Comparison of ENCODE assay signal across 15 mouse cellular contexts in the genomic region with DNA sequence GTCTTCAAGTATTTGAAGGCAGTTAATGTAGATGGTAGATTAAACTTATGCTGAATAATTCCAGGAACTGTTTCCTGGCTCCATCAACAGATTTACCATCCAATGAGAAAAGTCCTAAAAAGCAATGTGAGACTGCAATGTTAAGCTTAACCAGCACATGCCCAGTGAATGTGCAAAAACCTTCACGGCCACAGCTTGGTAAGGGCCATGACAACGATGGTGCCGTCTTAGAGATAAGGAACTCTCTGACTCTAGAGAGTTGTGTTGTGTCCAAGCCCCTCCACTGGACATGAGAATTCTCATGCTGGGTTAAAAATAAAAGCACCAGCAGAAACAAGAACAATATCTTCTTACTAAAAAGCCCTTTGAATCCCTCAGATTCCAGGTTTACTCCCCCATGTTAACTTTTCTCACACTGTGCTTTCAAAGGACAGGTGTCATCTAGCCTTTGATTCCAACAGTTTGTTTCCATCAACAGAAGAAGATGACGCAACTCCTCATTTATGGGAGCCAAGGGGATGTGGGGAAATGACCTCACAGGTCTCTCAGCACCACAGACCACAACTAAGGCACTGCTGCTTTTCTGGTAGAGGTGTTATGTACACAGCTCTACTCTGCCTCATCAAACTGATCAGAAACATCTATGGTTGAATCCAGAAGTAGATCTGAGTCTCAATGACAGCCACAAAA.
DNase-seq lines count a peak whose midpoint lies in the region; ATAC-seq and TF ChIP-seq lines count a peak whose summit lies in the region.
"Had no signal": no experiment of that assay in that cellular context is flagged by ENCODE, and none has a peak within 500 bp of the region (broad histone marks: within the 10 kb centered on the region; RNA-seq: fewer than 3 reads in every experiment).

No protein-coding gene starts in this region.

- no peak overlapping the region for H3K9ac ChIP-seq in heart, embryonic 13.5 days
- H3K9ac ChIP-seq in lung, embryonic 14.5 days = no peak overlapping the region
- no peak overlapping the region for H3K9ac ChIP-seq in limb, embryonic 15.5 days
- H3K9ac ChIP-seq in intestine, embryonic 16.5 days (ENCODE audit: low read depth, low read length) = no peak overlapping the region
- H3K9ac ChIP-seq: liver, embryonic 15.5 days; midbrain, embryonic 15.5 days had no signal

- peaks cover 4% of the 10 kb centered on the region; the same call in 1 of the 2 replicates for H3K36me3 ChIP-seq in heart, embryonic 13.5 days
- H3K36me3 ChIP-seq in lung, embryonic 14.5 days (ENCODE audit: insufficient read depth) = 0 out of 2 replicates have a peak, but pooled peaks cover 7% of the 10 kb centered on the region
- no peaks in the 10 kb centered on the region for H3K36me3 ChIP-seq in limb, embryonic 15.5 days
- H3K36me3 ChIP-seq in intestine, embryonic 16.5 days (ENCODE audit: control insufficient read depth, insufficient read depth, low read length) = no peaks in the 10 kb centered on the region
- H3K36me3 ChIP-seq: forebrain, embryonic 10.5 days; liver, embryonic 15.5 days; midbrain, embryonic 15.5 days had no signal

- DNase-seq in heart, postnatal 36 days = no peak
- no peak for DNase-seq in lung, embryonic 14.5 days
- DNase-seq in lung, postnatal 10 days = no peak
- DNase-seq in adrenal gland, adult 2 months = no peak
- DNase-seq: adrenal gland, postnatal 14 days; gastrocnemius, postnatal 14 days; kidney, postnatal 4 days; thymus, postnatal 36 days had no signal

- H3K9me3 ChIP-seq in heart, embryonic 13.5 days = no peaks in the 10 kb centered on the region
- H3K9me3 ChIP-seq in lung, embryonic 14.5 days (ENCODE audit: low read depth, low read length) = no peaks in the 10 kb centered on the region
- H3K9me3 ChIP-seq in limb, embryonic 15.5 days = no peaks in the 10 kb centered on the region
- H3K9me3 ChIP-seq in intestine, embryonic 16.5 days (ENCODE audit: control insufficient read depth, low read length) = no peaks in the 10 kb centered on the region
- H3K9me3 ChIP-seq: forebrain, embryonic 10.5 days; liver, embryonic 15.5 days; midbrain, embryonic 15.5 days had no signal

- peak overlapping the region; percentile 67 for H3K27ac ChIP-seq in heart, embryonic 13.5 days (replicated peaks)
- H3K27ac ChIP-seq in lung, embryonic 14.5 days (ENCODE audit: low read depth) = peak overlapping the region; percentile 58; the same call in 1 of the 2 replicates
- peak overlapping the region; percentile 66; the same call in 1 of the 2 replicates for H3K27ac ChIP-seq in brown adipose tissue, adult 24 weeks (replicated peaks; ENCODE audit: low read depth, low read length)
- 0 out of 2 replicates have a peak overlapping the region, but pooled peaks have one; percentile 3 for H3K27ac ChIP-seq in limb, embryonic 15.5 days
- no peak overlapping the region for H3K27ac ChIP-seq in intestine, embryonic 16.5 days (ENCODE audit: low read length)
- H3K27ac ChIP-seq: forebrain, embryonic 10.5 days; liver, embryonic 15.5 days; midbrain, embryonic 15.5 days had no signal

- 28% methylated on average over 4 of the region's 4 CpGs for WGBS in heart, embryonic 13.5 days
- WGBS in lung, embryonic 14.5 days = 61% methylated on average over 4 of the region's 4 CpGs
- WGBS in limb, embryonic 15.5 days = 70% methylated on average over 4 of the region's 4 CpGs
- 79% methylated on average over 4 of the region's 4 CpGs for WGBS in intestine, embryonic 16.5 days

- intact Hi-C loops in heart, postnatal 36 days (cut with DNase I) = no loop called here

- H3K27me3 ChIP-seq in heart, embryonic 13.5 days (replicated peaks) = no peaks in the 10 kb centered on the region
- H3K27me3 ChIP-seq in lung, embryonic 14.5 days (ENCODE audit: insufficient read depth, low read length) = no peaks in the 10 kb centered on the region
- H3K27me3 ChIP-seq in limb, embryonic 15.5 days = no peaks in the 10 kb centered on the region
- H3K27me3 ChIP-seq in intestine, embryonic 16.5 days (replicated peaks; ENCODE audit: control insufficient read depth, insufficient read depth, low read length) = no peaks in the 10 kb centered on the region
- H3K27me3 ChIP-seq: liver, embryonic 15.5 days; midbrain, embryonic 15.5 days had no signal

- H3K4me2 ChIP-seq in heart, embryonic 13.5 days = no peak overlapping the region
- no peak overlapping the region for H3K4me2 ChIP-seq in lung, embryonic 14.5 days
- no peak overlapping the region for H3K4me2 ChIP-seq in limb, embryonic 15.5 days
- H3K4me2 ChIP-seq in intestine, embryonic 16.5 days (ENCODE audit: low read depth, low read length) = no peak overlapping the region
- H3K4me2 ChIP-seq: liver, embryonic 15.5 days; midbrain, embryonic 15.5 days had no signal

- H3K4me3 ChIP-seq in heart, embryonic 13.5 days = no peak overlapping the region
- H3K4me3 ChIP-seq in lung, embryonic 14.5 days (ENCODE audit: low read depth, low read length) = no peak overlapping the region
- no peak overlapping the region for H3K4me3 ChIP-seq in brown adipose tissue, adult 24 weeks (ENCODE audit: insufficient read depth, low read depth, low read length)
- H3K4me3 ChIP-seq in limb, embryonic 15.5 days = no peak overlapping the region
- no peak overlapping the region for H3K4me3 ChIP-seq in intestine, embryonic 16.5 days (ENCODE audit: low read length)
- H3K4me3 ChIP-seq: forebrain, embryonic 10.5 days; liver, embryonic 15.5 days; midbrain, embryonic 15.5 days had no signal

- peaks cover 72% of the 10 kb centered on the region for H3K4me1 ChIP-seq in heart, embryonic 13.5 days
- H3K4me1 ChIP-seq in lung, embryonic 14.5 days (ENCODE audit: insufficient read depth) = peaks cover 30% of the 10 kb centered on the region
- H3K4me1 ChIP-seq in brown adipose tissue, adult 24 weeks (ENCODE audit: control insufficient read depth, insufficient read depth, insufficient read length, low read length) = peaks cover 32% of the 10 kb centered on the region
- peaks cover 37% of the 10 kb centered on the region for H3K4me1 ChIP-seq in limb, embryonic 15.5 days
- peaks cover 11% of the 10 kb centered on the region for H3K4me1 ChIP-seq in intestine, embryonic 16.5 days (ENCODE audit: control insufficient read depth, insufficient read depth, low read length)
- H3K4me1 ChIP-seq: liver, embryonic 15.5 days had no signal

- TF ChIP-seq CTCF in lung, embryonic 14.5 days (IDR thresholded peaks at IDR 0.05; ENCODE audit: low read depth) = no peak

- ATAC-seq in heart, embryonic 13.5 days (ENCODE audit: extremely low read depth, insufficient number of reproducible peaks, low FRiP score, low TSS enrichment) = no peak
- ATAC-seq in lung, embryonic 14.5 days (ENCODE audit: insufficient read depth) = no peak
- no peak for ATAC-seq in limb, embryonic 15.5 days (ENCODE audit: insufficient number of reproducible peaks, low FRiP score, low TSS enrichment, low read depth)
- no peak for ATAC-seq in intestine, embryonic 16.5 days
- ATAC-seq: midbrain, embryonic 15.5 days had no signal
